Mouse (Mus musculus) embryonic facial prominence, embryonic 11.5 days (tissue): Measurements from ENCODE around the gene Mapk12. TPM values are rescaled to one million over a fixed set of nuclear protein-coding genes. Genes with fewer than 3 reads are reported as not detected.
A peak's percentile ranks its signal among the peaks of the same experiment; 100 is the strongest.

Experiments used
- ATAC-seq: fragments of 200-750 bp; cut with Nextera tagmentation; replicated peaks from 2 replicates; pipeline ENCODE4 v1.8.0; 2017; ENCODE audit warnings: low read depth; ENCODE audit not compliant: insufficient number of reproducible peaks, low FRiP score, low TSS enrichment
- DNase-seq: peaks from one replicate; pipeline ENCODE4 v3.0.0-alpha.2; 2015; ENCODE audit warnings: low spot score
- H3K27ac ChIP-seq: fragments of 300-500 bp; sonication (generic); replicated peaks from 2 replicates; pipeline ENCODE4 v1.5.1; 2014; ENCODE audit warnings: mild to moderate bottlenecking, low read depth, low read length, control low read depth
- H3K27me3 ChIP-seq: fragments of 300-500 bp; sonication (generic); 2 replicates; pipeline ENCODE4 v1.6.1; 2014; ENCODE audit warnings: mild to moderate bottlenecking, low read length, moderate library complexity, mixed read lengths; ENCODE audit not compliant: control insufficient read depth, insufficient read depth
- H3K36me3 ChIP-seq: fragments of 300-500 bp; sonication (generic); replicated peaks from 2 replicates; pipeline ENCODE4 v1.6.1; 2014; ENCODE audit warnings: low read depth, mild to moderate bottlenecking, low read length, moderate library complexity, mixed read lengths; ENCODE audit not compliant: control insufficient read depth, insufficient read depth
- H3K4me1 ChIP-seq: fragments of 300-500 bp; sonication (generic); 2 replicates; pipeline ENCODE4 v1.6.1; 2014; ENCODE audit warnings: low read length, mixed read lengths; ENCODE audit not compliant: control insufficient read depth, insufficient read depth
- H3K4me2 ChIP-seq: fragments of 300-500 bp; sonication (generic); 2 replicates; pipeline ENCODE4 v1.6.1; 2014; ENCODE audit warnings: low read depth, mild to moderate bottlenecking, control low read depth, low read length, moderate library complexity
- H3K4me3 ChIP-seq: fragments of 300-500 bp; sonication (generic); 2 replicates; pipeline ENCODE4 v1.5.1; 2014; ENCODE audit warnings: low read depth, low read length, control low read depth
- H3K9ac ChIP-seq: fragments of 300-500 bp; sonication (generic); replicated peaks from 2 replicates; pipeline ENCODE4 v1.6.1; 2014; ENCODE audit warnings: mild to moderate bottlenecking, control low read depth, low read length
- H3K9me3 ChIP-seq: fragments of 300-500 bp; sonication (generic); replicated peaks from 2 replicates; pipeline ENCODE4 v1.6.1; 2016; ENCODE audit warnings: mild to moderate bottlenecking, low read length, inconsistent platforms, mixed read lengths; ENCODE audit not compliant: control insufficient read depth
- WGBS: fragments of 180-500 bp; shearing (Covaris S2); extraction: QIAGEN DNeasy Blood & Tissue Kit; methylation state at CpG from one replicate; pipeline ENCODE4 v1.1.7; 2014; 5-methylcytosine and 5-hydroxymethylcytosine counted together
- polyA plus RNA-seq: library from polyadenylated mRNA; unstranded; fragments of >200 nt; fragmentation: Nextera tagmentation; extraction: Ambion mirVana; gene quantifications from 2 replicates; pipeline ENCODE4 v1.2.1, GENCODE M21; 2014

The Mapk12 gene
- polyA plus RNA-seq, 1 experiment from 2014 or later, result 10.1 TPM

GRCm38 (mm10) chr15:89148496-89149270, 8.2 kb upstream of the Mapk12 start:
- H3K36me3 ChIP-seq, result no peaks in the 10 kb centered on the region
- no peak for ATAC-seq
- 6% methylated on average over 25 of the region's 25 CpGs for WGBS
- peak overlapping the region; percentile 79 for H3K9ac ChIP-seq
- H3K4me1 ChIP-seq, result no peaks in the 10 kb centered on the region; the same call in none of the 2 replicates
- peak overlapping the region; percentile 95 for H3K4me2 ChIP-seq
- peaks cover 28% of the 10 kb centered on the region for H3K27me3 ChIP-seq
- peak; percentile 45 for DNase-seq
- H3K4me3 ChIP-seq, result peak overlapping the region; percentile 70
- H3K9me3 ChIP-seq, result no peaks in the 10 kb centered on the region
- peak overlapping the region; percentile 59 for H3K27ac ChIP-seq

GRCm38 (mm10) chr15:89147895-89148294, 7.4 kb upstream of the Mapk12 start:
- WGBS, result 61% methylated on average over 4 of the region's 4 CpGs
- ATAC-seq (no peak), DNase-seq (no peak)
- H3K36me3 ChIP-seq, result no peaks in the 10 kb centered on the region
- no peak overlapping the region; the same call in 1 of the 2 replicates for H3K4me3 ChIP-seq
- H3K27me3 ChIP-seq, result peaks cover 28% of the 10 kb centered on the region
- H3K4me1 ChIP-seq, result no peaks in the 10 kb centered on the region; the same call in none of the 2 replicates
- peak overlapping the region; percentile 95; the same call in 1 of the 2 replicates for H3K4me2 ChIP-seq
- no peak overlapping the region for H3K27ac ChIP-seq
- H3K9me3 ChIP-seq, result no peaks in the 10 kb centered on the region
- H3K9ac ChIP-seq, result no peak overlapping the region

- Histone ChIP-seq H3K4me3 (no peak overlapping the region; the same call in 1 of the 2 replicates), H3K27ac (no peak overlapping the region), H3K9me3 (no peaks in the 10 kb centered on the region), H3K36me3 (no peaks in the 10 kb centered on the region), H3K4me1 (no peaks in the 10 kb centered on the region; the same call in none of the 2 replicates), H3K9ac (no peak overlapping the region), H3K4me2 (peak overlapping the region; percentile 57), H3K27me3 (peaks cover 28% of the 10 kb centered on the region)
- DNase-seq (no peak), ATAC-seq (no peak)
- WGBS, result 22% methylated on average over 10 of the region's 10 CpGs
These were observed 7.0 kb upstream of the Mapk12 start for GRCm38 (mm10) chr15:89147456-89147855.

GRCm38 (mm10) chr15:89147024-89147423, 6.5 kb upstream of the Mapk12 start:
- H3K4me2 ChIP-seq, result peak overlapping the region; percentile 57
- 8% methylated on average over 15 of the region's 16 CpGs for WGBS
- H3K4me1 ChIP-seq, result no peaks in the 10 kb centered on the region; the same call in none of the 2 replicates
- peak overlapping the region; percentile 18; the same call in 1 of the 2 replicates for H3K9ac ChIP-seq
- peaks cover 28% of the 10 kb centered on the region for H3K27me3 ChIP-seq
- H3K9me3 ChIP-seq, result no peaks in the 10 kb centered on the region
- peak overlapping the region; percentile 23; the same call in 1 of the 2 replicates for H3K4me3 ChIP-seq
- no peak overlapping the region for H3K27ac ChIP-seq
- no peak for ATAC-seq
- H3K36me3 ChIP-seq, result no peaks in the 10 kb centered on the region
- DNase-seq, result no peak

- 1% methylated on average over 27 of the region's 27 CpGs for WGBS
- Histone ChIP-seq H3K27ac (no peak overlapping the region), H3K9me3 (no peaks in the 10 kb centered on the region), H3K9ac (peak overlapping the region; percentile 18), H3K4me1 (no peaks in the 10 kb centered on the region; the same call in none of the 2 replicates), H3K36me3 (no peaks in the 10 kb centered on the region), H3K4me3 (peak overlapping the region; percentile 23), H3K27me3 (peaks cover 29% of the 10 kb centered on the region), H3K4me2 (peak overlapping the region; percentile 57)
- DNase-seq (peak; percentile 44), ATAC-seq (no peak)
These were observed 6.0 kb upstream of the Mapk12 start for GRCm38 (mm10) chr15:89146537-89146936.

- H3K4me1 ChIP-seq, result no peaks in the 10 kb centered on the region; the same call in none of the 2 replicates
- no peak for DNase-seq
- H3K4me3 ChIP-seq, result no peak overlapping the region; the same call in 1 of the 2 replicates
- H3K4me2 ChIP-seq, result peak overlapping the region; percentile 57; the same call in 1 of the 2 replicates
- H3K27me3 ChIP-seq, result peaks cover 36% of the 10 kb centered on the region
- H3K36me3 ChIP-seq, result no peaks in the 10 kb centered on the region
- H3K9ac ChIP-seq, result no peak overlapping the region
- H3K9me3 ChIP-seq, result no peaks in the 10 kb centered on the region
- no peak for ATAC-seq
- H3K27ac ChIP-seq, result no peak overlapping the region
- 70% methylated on average over 24 of the region's 24 CpGs for WGBS
These were observed 5.4 kb upstream of the Mapk12 start for GRCm38 (mm10) chr15:89145813-89146350.

GRCm38 (mm10) chr15:89144965-89145364, 4.5 kb upstream of the Mapk12 start:
- DNase-seq (no peak), ATAC-seq (no peak)
- Histone ChIP-seq H3K4me3 (no peak overlapping the region), H3K27ac (no peak overlapping the region), H3K4me2 (no peak overlapping the region), H3K27me3 (peaks cover 39% of the 10 kb centered on the region), H3K9ac (no peak overlapping the region), H3K9me3 (no peaks in the 10 kb centered on the region), H3K4me1 (peaks cover under 1% of the 10 kb centered on the region), H3K36me3 (no peaks in the 10 kb centered on the region)
- WGBS, result 87% methylated on average over 11 of the region's 11 CpGs

- no peak overlapping the region for H3K4me3 ChIP-seq
- 69% methylated on average over 2 of the region's 2 CpGs for WGBS
- H3K9ac ChIP-seq, result no peak overlapping the region
- DNase-seq (no peak), ATAC-seq (no peak)
- H3K4me1 ChIP-seq, result peaks cover 3% of the 10 kb centered on the region
- H3K27me3 ChIP-seq, result peaks cover 36% of the 10 kb centered on the region
- no peaks in the 10 kb centered on the region for H3K36me3 ChIP-seq
- H3K9me3 ChIP-seq, result no peaks in the 10 kb centered on the region
- no peak overlapping the region for H3K4me2 ChIP-seq
- H3K27ac ChIP-seq, result no peak overlapping the region
These were observed 2.6 kb upstream of the Mapk12 start for GRCm38 (mm10) chr15:89143134-89143533.
